Mouse (Mus musculus) lung, adult 2 months (tissue): ENCODE data around the gene Gm11213. TPM values are rescaled to one million over a fixed set of nuclear protein-coding genes. Genes with fewer than 3 reads are reported as not detected.
A peak's percentile ranks its signal among the peaks of the same experiment; 100 is the strongest.

Experiments
- DNase-seq: peaks from one replicate; pipeline ENCODE4 v3.0.0; 2022
- H3K4me1 ChIP-seq: fragments of 200-500 bp; 2 replicates; pipeline ENCODE4 v1.6.1; 2011; ENCODE audit warnings: low read length; ENCODE audit not compliant: control insufficient read depth, insufficient read depth
- H3K4me3 ChIP-seq: fragments of 200-500 bp; replicated peaks from 2 replicates; pipeline ENCODE3; 2011; ENCODE audit warnings: low read depth, mild to moderate bottlenecking, control low read depth, low read length; ENCODE audit errors: extremely low read depth
- CTCF ChIP-seq: fragments of 200-500 bp; IDR thresholded peaks from 2 replicates; pipeline ENCODE4 v1.5.1; 2011; ENCODE audit warnings: mild to moderate bottlenecking, low read length, control low read depth; ENCODE audit not compliant: insufficient read depth
- POLR2A ChIP-seq: fragments of 200-500 bp; IDR thresholded peaks from 2 replicates; pipeline ENCODE4 v1.6.1; 2011; ENCODE audit warnings: low read depth, mild to moderate bottlenecking, control low read depth, low read length, borderline replicate concordance; ENCODE audit errors: extremely low read depth
- WGBS: fragments of 180-500 bp; shearing (Covaris S2); methylation state at CpG from one replicate; pipeline ENCODE4 v1.1.7; 2018; 5-methylcytosine and 5-hydroxymethylcytosine counted together
- polyA plus RNA-seq: library from polyadenylated mRNA; depleted of rRNA; stranded (reverse); fragments of >200 nt; gene quantifications from 2 replicates; pipeline ENCODE4 v1.2.3, GENCODE M21; 2012

Gene Gm11213
- polyA plus RNA-seq, 1 experiment = not detected

GRCm38 (mm10) chr4:63560079-63560478 is 45.0 kb downstream of the Gm11213 start:
- TF ChIP-seq POLR2A = no peak
- TF ChIP-seq CTCF = no peak
- 54% methylated on average over 8 of the region's 8 CpGs for WGBS
- no peak for DNase-seq
- Histone ChIP-seq H3K4me3 (no peak overlapping the region), H3K4me1 (peaks cover 8% of the 10 kb centered on the region)

- no peak for DNase-seq
- 48% methylated on average over 9 of the region's 9 CpGs for WGBS
- peak overlapping the region; percentile 82 for H3K4me3 ChIP-seq
- peaks cover 13% of the 10 kb centered on the region for H3K4me1 ChIP-seq
- TF ChIP-seq CTCF (no peak), POLR2A (no peak)
These were observed 45.8 kb downstream of the Gm11213 start for GRCm38 (mm10) chr4:63559127-63559697.

GRCm38 (mm10) chr4:63558407-63559081 is 46.5 kb downstream of the Gm11213 start, which contains the start of gene Tmem268:
TSS of gene Tmem268 (plus strand) at chr4:63558781.
- peak within 1 kb of the TSS; percentile 82 for H3K4me3 ChIP-seq
- under 1% methylated on average over 79 of the region's 81 CpGs for WGBS
- TF ChIP-seq POLR2A (peak; percentile 46; the same call in 1 of the 2 replicates), CTCF (no peak)
- peaks cover 14% of the 10 kb centered on the region for H3K4me1 ChIP-seq
- peak; percentile 79 for DNase-seq

GRCm38 (mm10) chr4:63557124-63558059 is 47.7 kb downstream of the Gm11213 start:
- TF ChIP-seq POLR2A (peak; percentile 39; the same call in 1 of the 2 replicates), CTCF (no peak)
- 47% methylated on average over 16 of the region's 16 CpGs for WGBS
- Histone ChIP-seq H3K4me3 (no peak overlapping the region), H3K4me1 (peaks cover 14% of the 10 kb centered on the region)
- no peak for DNase-seq

DNA sequence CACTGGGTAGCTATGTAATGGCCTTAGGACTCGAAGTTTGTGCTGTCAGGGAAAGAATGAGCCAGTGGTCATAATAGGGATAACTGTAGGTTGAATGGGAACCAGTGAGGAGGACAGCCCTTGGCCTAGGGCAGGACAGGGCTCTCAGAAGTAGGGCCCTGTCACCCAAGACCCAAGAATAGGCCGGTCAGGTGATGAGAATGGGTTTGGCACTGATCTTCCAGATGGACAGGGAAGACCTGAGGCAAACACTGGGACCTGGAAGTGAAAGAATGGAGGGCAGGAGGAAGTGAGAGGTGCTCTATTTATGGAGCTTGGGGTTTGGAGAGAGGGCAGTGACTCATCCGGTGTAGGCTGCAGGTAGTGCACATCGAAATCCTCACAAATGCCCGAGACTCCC is 48.4 kb downstream of the Gm11213 start:
- no peak overlapping the region for H3K4me3 ChIP-seq
- no peak for TF ChIP-seq POLR2A
- TF ChIP-seq CTCF = no peak
- peaks cover 12% of the 10 kb centered on the region for H3K4me1 ChIP-seq
- no peak for DNase-seq
- 48% methylated on average over 5 of the region's 5 CpGs for WGBS

DNA sequence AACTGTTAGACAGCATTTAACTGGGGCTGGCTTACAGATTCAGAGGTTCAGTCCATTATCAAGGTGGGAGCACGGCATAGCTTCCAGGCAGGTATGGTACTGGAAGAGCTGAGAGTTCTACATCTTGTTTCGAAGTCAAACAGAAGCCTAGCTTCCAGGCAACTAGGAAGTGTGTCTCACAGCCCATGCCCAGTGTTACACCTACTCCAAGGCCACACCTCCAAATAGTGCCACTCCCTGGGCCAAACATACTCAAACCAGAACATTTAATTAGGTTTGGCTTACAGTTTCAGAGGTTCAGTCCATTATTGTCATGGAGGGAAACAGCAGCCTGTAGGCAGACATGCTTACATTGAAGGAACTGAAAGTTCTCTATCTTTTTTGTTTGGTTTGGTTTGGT is 50.0 kb downstream of the Gm11213 start:
- Histone ChIP-seq H3K4me3 (no peak overlapping the region), H3K4me1 (peaks cover 12% of the 10 kb centered on the region)
- DNase-seq = no peak
- TF ChIP-seq CTCF = no peak
- no peak for TF ChIP-seq POLR2A
- WGBS = 80% methylated on average over 2 of the region's 2 CpGs

GRCm38 (mm10) chr4:63554616-63555015 is 50.4 kb downstream of the Gm11213 start:
- no peak overlapping the region for H3K4me3 ChIP-seq
- TF ChIP-seq POLR2A = no peak
- TF ChIP-seq CTCF = no peak
- DNase-seq = no peak
- peaks cover 10% of the 10 kb centered on the region for H3K4me1 ChIP-seq
- WGBS = 18% methylated on average over 3 of the region's 3 CpGs

DNA sequence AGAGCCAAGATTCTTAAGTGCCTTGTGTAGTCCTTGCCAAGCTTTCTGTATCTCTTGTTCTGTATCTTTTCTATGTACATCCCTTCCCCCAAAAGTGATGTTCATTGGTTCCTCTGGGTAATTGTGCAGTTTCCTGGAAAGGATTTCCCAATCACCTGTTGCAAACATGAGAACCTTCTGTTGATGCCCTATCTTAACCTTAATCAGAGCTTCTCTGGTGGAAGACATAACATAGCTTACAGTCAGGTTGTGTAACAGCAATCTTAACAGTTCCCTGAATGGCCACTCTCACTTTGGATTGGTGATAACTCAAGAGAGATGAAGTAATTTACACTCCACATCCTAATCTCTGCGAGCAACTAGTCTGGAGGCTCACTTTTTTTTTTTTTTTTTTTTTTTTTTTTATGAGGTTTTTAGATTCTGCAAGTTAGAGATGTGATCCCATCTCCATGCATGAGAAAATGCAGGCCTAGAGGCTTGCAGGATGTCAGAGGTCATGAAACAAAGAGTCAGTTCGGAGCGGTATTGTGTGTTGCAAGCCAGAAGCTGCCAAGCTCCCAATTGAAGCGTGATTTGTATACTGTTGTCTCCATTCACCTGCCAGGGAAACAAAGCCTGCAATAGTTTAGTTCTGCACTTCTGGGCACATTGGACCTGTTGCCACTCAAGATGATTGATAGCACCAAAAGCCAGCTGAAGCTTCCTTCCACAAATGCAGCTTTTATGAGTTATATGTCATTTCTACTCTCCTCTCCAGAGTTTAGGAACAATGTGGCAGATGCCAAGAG is 51.1 kb downstream of the Gm11213 start:
- Histone ChIP-seq H3K4me1 (peaks cover 10% of the 10 kb centered on the region), H3K4me3 (no peak overlapping the region)
- WGBS = 29% methylated on average over 4 of the region's 4 CpGs
- no peak for TF ChIP-seq CTCF
- no peak for TF ChIP-seq POLR2A
- no peak for DNase-seq

GRCm38 (mm10) chr4:63552865-63553264 is 52.2 kb downstream of the Gm11213 start:
- WGBS = 95% methylated on average over 1 of the region's 1 CpGs
- H3K4me3 ChIP-seq = no peak overlapping the region

More at GRCm38 (mm10) chr4:63552865-63553264, 52.2 kb downstream of the Gm11213 start:
- peaks cover 12% of the 10 kb centered on the region for H3K4me1 ChIP-seq
- no peak for TF ChIP-seq POLR2A
- TF ChIP-seq CTCF = no peak
- DNase-seq = no peak
